Mouse (Mus musculus) liver, postnatal 0 days (tissue): ENCODE measurements around the gene 9930021J03Rik. TPM values are rescaled to one million over a fixed set of nuclear protein-coding genes. Genes with fewer than 3 reads are reported as not detected.

Experiments used
- ATAC-seq: fragments of 200-750 bp; cut with Nextera tagmentation; 2 replicates; pipeline ENCODE4 v1.8.0; 2017; ENCODE audit warnings: mild to moderate bottlenecking, moderate library complexity
- DNase-seq: peaks from one replicate; pipeline ENCODE4 v3.0.0-alpha.2; 2016
- H3K27ac ChIP-seq: fragments of 300-500 bp; sonication (generic); 2 replicates; pipeline ENCODE4 v1.5.1; 2014; ENCODE audit warnings: antibody characterized with exemption, moderate library complexity, mild to moderate bottlenecking, low read depth
- H3K27me3 ChIP-seq: fragments of 300-500 bp; sonication (generic); 2 replicates; pipeline ENCODE4 v1.6.1; 2014; ENCODE audit warnings: low read length, control low read depth, mixed read lengths; ENCODE audit not compliant: insufficient read depth
- H3K36me3 ChIP-seq: fragments of 300-500 bp; sonication (generic); replicated peaks from 2 replicates; pipeline ENCODE4 v1.6.1; 2014; ENCODE audit warnings: mild to moderate bottlenecking, control low read depth, low read length, moderate library complexity, mixed read lengths; ENCODE audit not compliant: insufficient read depth
- H3K4me1 ChIP-seq: fragments of 300-500 bp; sonication (generic); 2 replicates; pipeline ENCODE4 v1.6.1; 2014; ENCODE audit warnings: antibody characterized with exemption, mild to moderate bottlenecking, control low read depth; ENCODE audit not compliant: insufficient read depth
- H3K4me2 ChIP-seq: fragments of 300-500 bp; sonication (generic); 2 replicates; pipeline ENCODE4 v1.6.1; 2014; ENCODE audit warnings: low read depth, mild to moderate bottlenecking, low read length, moderate library complexity, mixed read lengths
- H3K4me3 ChIP-seq: fragments of 300-500 bp; sonication (generic); 2 replicates; pipeline ENCODE4 v1.5.1; 2014; ENCODE audit warnings: low read depth, low read length
- H3K9ac ChIP-seq: fragments of 300-500 bp; sonication (generic); replicated peaks from 2 replicates; pipeline ENCODE4 v1.6.1; 2014; ENCODE audit warnings: mild to moderate bottlenecking, moderate library complexity
- H3K9me3 ChIP-seq: fragments of 300-500 bp; sonication (generic); 2 replicates; pipeline ENCODE4 v1.6.1; 2016; ENCODE audit warnings: mild to moderate bottlenecking, control low read depth, low read length, mixed read lengths
- CTCF ChIP-seq: sonication (generic); IDR thresholded peaks from 2 replicates; pipeline ENCODE4 v1.5.1; 2016; ENCODE audit warnings: antibody characterized with exemption, low read depth
- EP300 ChIP-seq: IDR thresholded peaks from 2 replicates; pipeline ENCODE4 v1.6.1; 2016; ENCODE audit warnings: antibody characterized with exemption, low read depth, mild to moderate bottlenecking
- WGBS: fragments of 180-500 bp; shearing (Covaris S2); extraction: QIAGEN DNeasy Blood & Tissue Kit; methylation state at CpG from one replicate; pipeline ENCODE4 v1.1.7; 2014; ENCODE audit not compliant: insufficient replicate concordance; 5-methylcytosine and 5-hydroxymethylcytosine counted together
- polyA plus RNA-seq: library from polyadenylated mRNA; unstranded; fragments of >200 nt; fragmentation: Nextera tagmentation; extraction: Ambion mirVana; gene quantifications from 2 replicates; pipeline ENCODE4 v1.2.1, GENCODE M21; 2015

Gene 9930021J03Rik
- polyA plus RNA-seq, 1 experiment from 2014 or later: 1.4 TPM

- WGBS: 55% methylated on average over 5 of the region's 5 CpGs
- no peaks in the 10 kb centered on the region for H3K36me3 ChIP-seq
- ATAC-seq (no peak), DNase-seq (no peak)
- no peaks in the 10 kb centered on the region for H3K4me1 ChIP-seq
- TF ChIP-seq EP300: no peak
- TF ChIP-seq CTCF: no peak
- no peak overlapping the region for H3K27ac ChIP-seq
- H3K9me3 ChIP-seq: no peaks in the 10 kb centered on the region
- H3K27me3 ChIP-seq: no peaks in the 10 kb centered on the region
- H3K9ac ChIP-seq: no peak overlapping the region
- H3K4me2 ChIP-seq: no peak overlapping the region
- H3K4me3 ChIP-seq: no peak overlapping the region
Observed at GRCm38 (mm10) chr19:29843641-29844035, 37.8 kb upstream of the 9930021J03Rik start.

GRCm38 (mm10) chr19:29842973-29843372 is 37.2 kb upstream of the 9930021J03Rik start:
- ATAC-seq (no peak), DNase-seq (no peak)
- H3K4me1 ChIP-seq: no peaks in the 10 kb centered on the region
- H3K36me3 ChIP-seq: no peaks in the 10 kb centered on the region
- no peaks in the 10 kb centered on the region for H3K9me3 ChIP-seq
- TF ChIP-seq EP300 (no peak), CTCF (no peak)
- H3K4me2 ChIP-seq: no peak overlapping the region
- 75% methylated on average over 8 of the region's 8 CpGs for WGBS
- no peaks in the 10 kb centered on the region for H3K27me3 ChIP-seq
- no peak overlapping the region for H3K9ac ChIP-seq
- H3K27ac ChIP-seq: no peak overlapping the region
- no peak overlapping the region for H3K4me3 ChIP-seq

GRCm38 (mm10) chr19:29840642-29841041 is 34.9 kb upstream of the 9930021J03Rik start:
- Histone ChIP-seq H3K4me2 (no peak overlapping the region), H3K9me3 (no peaks in the 10 kb centered on the region), H3K4me3 (no peak overlapping the region), H3K27ac (no peak overlapping the region), H3K4me1 (no peaks in the 10 kb centered on the region), H3K9ac (no peak overlapping the region), H3K36me3 (no peaks in the 10 kb centered on the region), H3K27me3 (no peaks in the 10 kb centered on the region)
- TF ChIP-seq EP300 (no peak), CTCF (no peak)
- DNase-seq (no peak), ATAC-seq (no peak)
- 78% methylated on average over 4 of the region's 4 CpGs for WGBS

GRCm38 (mm10) chr19:29838636-29839135 is 32.9 kb upstream of the 9930021J03Rik start:
- H3K9ac ChIP-seq: no peak overlapping the region
- no peaks in the 10 kb centered on the region for H3K9me3 ChIP-seq
- H3K4me3 ChIP-seq: no peak overlapping the region
- H3K4me1 ChIP-seq: no peaks in the 10 kb centered on the region
- DNase-seq: no peak
- WGBS: 68% methylated on average over 3 of the region's 3 CpGs
- H3K4me2 ChIP-seq: no peak overlapping the region
- H3K27ac ChIP-seq: no peak overlapping the region
- ATAC-seq: no peak
- TF ChIP-seq EP300 (no peak), CTCF (no peak)
- no peaks in the 10 kb centered on the region for H3K36me3 ChIP-seq
- H3K27me3 ChIP-seq: no peaks in the 10 kb centered on the region

GRCm38 (mm10) chr19:29838171-29838570 is 32.4 kb upstream of the 9930021J03Rik start:
- no peaks in the 10 kb centered on the region for H3K27me3 ChIP-seq
- ATAC-seq (no peak), DNase-seq (no peak)
- no peak for TF ChIP-seq CTCF
- no peak for TF ChIP-seq EP300
- H3K9me3 ChIP-seq: no peaks in the 10 kb centered on the region
- H3K4me1 ChIP-seq: no peaks in the 10 kb centered on the region
- no peak overlapping the region for H3K9ac ChIP-seq
- WGBS: 72% methylated on average over 1 of the region's 1 CpGs
- no peak overlapping the region for H3K4me3 ChIP-seq
- no peak overlapping the region for H3K27ac ChIP-seq
- no peaks in the 10 kb centered on the region for H3K36me3 ChIP-seq
- H3K4me2 ChIP-seq: no peak overlapping the region

- Histone ChIP-seq H3K9me3 (no peaks in the 10 kb centered on the region), H3K4me2 (no peak overlapping the region), H3K9ac (no peak overlapping the region), H3K4me1 (no peaks in the 10 kb centered on the region), H3K27ac (no peak overlapping the region), H3K4me3 (no peak overlapping the region), H3K36me3 (no peaks in the 10 kb centered on the region), H3K27me3 (no peaks in the 10 kb centered on the region)
- 52% methylated on average over 3 of the region's 3 CpGs for WGBS
- DNase-seq (no peak), ATAC-seq (no peak)
- TF ChIP-seq CTCF (no peak), EP300 (no peak)
Observed at GRCm38 (mm10) chr19:29835364-29836034, 29.7 kb upstream of the 9930021J03Rik start.
